In genomic region chr6:29735336-29735688, GRCm38 (mm10) we compare ENCODE assay signal across 8 mouse cellular contexts. TPM values are rescaled to one million over a fixed set of nuclear protein-coding genes. Genes with fewer than 3 reads are reported as not detected.
A peak's percentile ranks its signal among the peaks of the same experiment; 100 is the strongest.
DNase-seq lines count a peak whose midpoint lies in the region; ATAC-seq and TF ChIP-seq lines count a peak whose summit lies in the region.

Smo (plus strand) TSS chr6:29735503.

- ATAC-seq in hindbrain, embryonic 12.5 days (ENCODE audit: low FRiP score): peak; percentile 95
- ATAC-seq in stomach, embryonic 15.5 days (ENCODE audit: insufficient read depth, low FRiP score, low read depth): peak; percentile 95

- under 1% methylated on average over 30 of the region's 30 CpGs for WGBS in bone marrow, adult 2 months
- under 1% methylated on average over 23 of the region's 30 CpGs for WGBS in hindbrain, embryonic 12.5 days
- WGBS in macrophage (ENCODE audit: missing documents): 0% methylated on average over 12 of the region's 30 CpGs
- WGBS in stomach, embryonic 15.5 days: under 1% methylated on average over 22 of the region's 30 CpGs

- H3K9ac ChIP-seq in hindbrain, embryonic 12.5 days: peak within 1 kb of the TSS; percentile 96
- peak within 1 kb of the TSS; percentile 90 for H3K9ac ChIP-seq in stomach, embryonic 15.5 days

- peak within 1 kb of the TSS; percentile 84 for H3K4me2 ChIP-seq in hindbrain, embryonic 12.5 days (replicated peaks)
- H3K4me2 ChIP-seq in stomach, embryonic 15.5 days: peak within 1 kb of the TSS; percentile 79

- no peaks in the 10 kb centered on the region for H3K9me3 ChIP-seq in hindbrain, embryonic 12.5 days (replicated peaks)
- H3K9me3 ChIP-seq in stomach, embryonic 15.5 days: no peaks in the 10 kb centered on the region

- peak within 1 kb of the TSS; percentile 6; the same call in 1 of the 2 replicates for H3K27ac ChIP-seq in bone marrow, adult 2 months (ENCODE audit: control insufficient read depth, insufficient read depth, low read depth, low read length, poor library complexity)
- H3K27ac ChIP-seq in hindbrain, embryonic 12.5 days: peak within 1 kb of the TSS; percentile 91
- no peak within 1 kb of the TSS for H3K27ac ChIP-seq in macrophage
- H3K27ac ChIP-seq in stomach, embryonic 15.5 days: peak within 1 kb of the TSS; percentile 98

- peak within 1 kb of the TSS; percentile 42 for H3K4me3 ChIP-seq in bone marrow, adult 2 months (replicated peaks; ENCODE audit: control insufficient read depth, low read depth, low read length)
- peak within 1 kb of the TSS; percentile 94 for H3K4me3 ChIP-seq in hindbrain, embryonic 12.5 days
- peak within 1 kb of the TSS; percentile 14; the same call in 1 of the 2 replicates for H3K4me3 ChIP-seq in macrophage (ENCODE audit: inconsistent target)
- peak within 1 kb of the TSS; percentile 85 for H3K4me3 ChIP-seq in stomach, embryonic 15.5 days (replicated peaks)

- no peaks in the 10 kb centered on the region for H3K27me3 ChIP-seq in hindbrain, embryonic 12.5 days
- no peaks in the 10 kb centered on the region for H3K27me3 ChIP-seq in stomach, embryonic 15.5 days (replicated peaks)

- H3K79me2 ChIP-seq in macrophage (ENCODE audit: inconsistent target): no peaks in the 10 kb centered on the region

- H3K36me3 ChIP-seq in hindbrain, embryonic 12.5 days: 0 out of 2 replicates have a peak, but pooled peaks cover 3% of the 10 kb centered on the region
- no peaks in the 10 kb centered on the region for H3K36me3 ChIP-seq in macrophage (ENCODE audit: inconsistent target)
- no peaks in the 10 kb centered on the region for H3K36me3 ChIP-seq in stomach, embryonic 15.5 days

- peak; percentile 14 for DNase-seq in cerebellum, adult 11-12 months
- no peak for DNase-seq in cerebellum, adult 9-11 months
- DNase-seq in gastrocnemius, adult 18-20 months (ENCODE audit: low spot score): peak; percentile 42
- peak; percentile 47 to 60 for DNase-seq in layer of hippocampus, postnatal 36 days

- no peaks in the 10 kb centered on the region for H3K4me1 ChIP-seq in bone marrow, adult 2 months (ENCODE audit: control insufficient read depth, insufficient read depth, low read length)
- H3K4me1 ChIP-seq in hindbrain, embryonic 12.5 days: peaks cover 16% of the 10 kb centered on the region
- H3K4me1 ChIP-seq in stomach, embryonic 15.5 days: peaks cover 14% of the 10 kb centered on the region; the same call in 1 of the 2 replicates

- TF ChIP-seq CTCF in bone marrow, adult 2 months (IDR thresholded peaks at IDR 0.05; ENCODE audit: control insufficient read depth, insufficient read depth, low read length): no peak

- no peak for TF ChIP-seq POLR2A in bone marrow, adult 2 months (IDR thresholded peaks at IDR 0.05; ENCODE audit: borderline replicate concordance, control insufficient read depth, low read depth, low read length)

RNA-seq across cellular contexts. Expression of gene Smo, which starts in this region (rescaled TPM):
- polyA plus RNA-seq in bone marrow, adult 2 months (2011; ENCODE audit: insufficient read depth, insufficient read length, low replicate concordance, missing spikeins): 2.8 and 4.6 TPM in 2 replicates
- total RNA-seq in gastrocnemius, adult 18-20 months (2021): 1 to 10 TPM; 2.3 to 3.4 TPM
- 49.4 and 54.1 TPM in 2 replicates for polyA plus RNA-seq in hindbrain, embryonic 12.5 days (2016; fragmentation: Nextera tagmentation; extraction: Ambion mirVana)
- total RNA-seq in layer of hippocampus, postnatal 36 days (2021): 10 to 100 TPM; 16.6 to 17.4 TPM
- 1 to 10 TPM in 19 of 26 experiments, under 1 TPM in 5, not detected in 2; 0.26 to 7.6 (median 1.7) TPM for total RNA-seq in macrophage (2018; cell fraction: chromatin; rRNA removed)
- 1 to 10 TPM in 14 of 26 experiments, under 1 TPM in 12; 0.08 to 3.8 (median 1.1) TPM for total RNA-seq in macrophage (2018; cell fraction: cytosol; rRNA removed)
- 10 to 100 TPM in 1 of 26 experiments, 1 to 10 TPM in 11, under 1 TPM in 14; 0.22 to 11.3 (median 0.85) TPM for total RNA-seq in macrophage (2018; cell fraction: nucleus; rRNA removed)
- 0.36 to 7.0 TPM (median 2.7 TPM) in 3 replicates for polyA plus RNA-seq in macrophage (2018)
- 36.0 and 41.7 TPM in 2 replicates for polyA plus RNA-seq in stomach, embryonic 15.5 days (2015; fragmentation: Nextera tagmentation; extraction: Ambion mirVana)

Comparison
In these comparisons a context has a peak if more than half of its experiments do, and no peak if none do; other contexts are left out.
1. RNA of gene Smo (total RNA-seq): 16.6 to 17.4 TPM in layer of hippocampus, postnatal 36 days; 2.3 to 3.4 TPM in gastrocnemius, adult 18-20 months; every median in the first group is over 4 times any median in the second.
2. H3K4me3 ChIP-seq: peak in every context shown above with its lines; median percentile 94 in hindbrain, embryonic 12.5 days; 85 in stomach, embryonic 15.5 days; 42 in bone marrow, adult 2 months; 14 in macrophage.